Mouse (Mus musculus) c-Kit-positive CD71-positive TER-119-negative erythroid progenitor cells, embryonic 14.5 days (primary cell): Measurements from ENCODE around the gene Cenpo.

ENCODE experiments used
- DNase-seq: peaks from one replicate; pipeline ENCODE4 v3.0.0-alpha.2; 2013; ENCODE audit warnings: low read depth

Gene Cenpo

DNA sequence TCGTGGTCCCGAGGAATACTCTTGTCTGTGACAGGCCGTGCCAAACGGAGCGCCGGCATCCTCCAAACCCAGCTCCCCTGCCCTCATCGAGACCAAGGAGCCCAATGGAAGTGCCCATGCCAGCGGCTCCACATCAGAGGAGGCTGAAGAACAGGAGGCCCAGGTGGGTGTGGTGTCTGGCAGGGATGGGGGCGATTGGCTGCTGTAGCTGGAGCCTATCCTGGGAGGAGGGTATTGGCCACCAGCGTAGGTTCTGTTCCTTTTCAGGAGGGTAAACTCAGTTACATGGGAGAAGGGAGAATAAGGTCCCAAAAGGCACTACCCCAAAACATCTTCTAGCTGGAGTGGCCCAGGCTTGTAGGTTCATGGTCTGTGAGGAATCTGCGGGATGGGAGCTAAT is 34.8 kb downstream of the Cenpo start:
- DNase-seq: no peak

GRCm38 (mm10) chr12:4198702-4199101 is 35.4 kb downstream of the Cenpo start:
- no peak for DNase-seq

DNA sequence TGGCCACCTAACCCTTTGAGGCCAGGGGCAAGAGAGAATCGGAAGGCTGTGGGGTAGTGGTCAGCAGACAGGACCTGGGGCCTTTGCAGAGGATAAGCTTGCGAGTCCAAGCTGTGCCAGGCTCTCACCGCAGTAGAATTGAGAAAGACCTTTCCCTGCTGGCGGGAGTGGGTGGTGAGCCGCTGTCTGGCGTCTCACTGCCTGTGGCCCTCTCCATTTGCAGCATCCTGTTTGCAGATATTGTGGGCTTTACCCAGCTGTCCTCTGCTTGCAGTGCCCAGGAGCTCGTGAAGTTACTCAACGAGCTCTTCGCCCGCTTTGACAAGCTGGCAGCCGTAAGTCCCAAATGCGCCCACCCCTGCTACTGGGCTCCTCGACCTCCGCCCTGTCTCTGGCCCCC is 39.5 kb downstream of the Cenpo start:
- no peak for DNase-seq

- no peak for DNase-seq
Measured at GRCm38 (mm10) chr12:4193025-4193740, 40.9 kb downstream of the Cenpo start.

DNA sequence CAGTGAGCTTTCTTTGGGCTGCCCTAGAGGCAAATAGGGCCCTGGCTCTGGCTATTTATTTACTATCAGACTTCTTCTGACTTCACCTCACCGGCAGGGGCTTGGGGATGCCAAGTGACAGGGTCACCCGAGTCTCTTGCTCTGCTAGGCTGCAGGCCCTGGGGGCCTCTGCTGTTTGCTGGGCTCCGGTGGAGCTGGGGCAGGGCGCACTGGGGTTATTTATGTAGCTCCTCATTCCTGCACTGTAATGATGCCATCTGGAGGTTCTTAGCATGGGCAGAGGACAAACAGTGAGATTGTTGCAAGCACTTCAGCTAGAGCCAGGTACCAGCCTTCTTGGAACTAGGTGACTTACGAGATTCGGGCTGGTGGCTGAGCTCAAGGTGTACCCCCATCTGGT is 41.6 kb downstream of the Cenpo start:
- no peak for DNase-seq

GRCm38 (mm10) chr12:4189060-4189447 is 45.0 kb downstream of the Cenpo start:
- no peak for DNase-seq

DNA sequence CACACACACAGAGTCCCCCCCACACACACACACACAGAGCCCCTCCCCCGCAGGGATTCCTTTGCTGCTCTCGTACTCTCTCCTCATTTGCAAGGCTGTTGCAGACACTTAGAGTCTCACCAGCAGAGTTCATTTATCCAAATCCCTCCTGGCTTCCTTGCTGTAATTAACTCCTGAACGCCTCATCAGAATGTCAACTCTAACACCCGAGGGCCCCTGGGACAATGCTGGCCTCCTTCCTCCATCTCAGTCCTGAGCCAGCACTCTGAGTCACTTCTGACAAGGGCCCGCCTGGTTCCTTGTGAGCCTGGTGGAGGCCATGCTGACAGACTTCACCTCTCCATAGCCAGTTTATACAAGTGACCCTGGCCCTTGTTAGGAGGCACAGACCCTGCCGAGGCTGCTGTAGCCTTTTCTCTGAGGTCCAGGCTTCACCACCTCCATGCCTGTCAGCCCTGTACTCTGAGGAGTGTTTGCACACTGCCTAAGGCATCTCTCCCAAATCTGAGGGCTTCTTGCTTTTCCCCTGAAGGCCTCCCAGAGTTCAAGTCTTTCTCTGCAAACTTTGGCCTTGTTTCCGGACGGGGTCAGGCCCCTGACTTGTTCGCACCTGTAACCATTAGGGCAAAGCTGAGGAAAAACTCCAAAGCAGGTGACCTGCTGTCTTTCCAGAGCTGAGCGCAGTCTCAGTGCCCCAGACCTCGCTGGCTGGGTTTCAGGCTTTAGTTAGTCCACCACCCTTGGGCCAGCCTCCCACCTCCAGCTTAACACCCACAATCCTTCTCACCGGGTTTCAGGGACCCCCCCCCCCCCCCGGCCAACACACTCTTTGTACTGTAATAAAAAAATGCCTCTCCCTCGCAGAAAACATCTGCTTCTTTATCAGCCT is 45.7 kb downstream of the Cenpo start:
- DNase-seq: no peak

GRCm38 (mm10) chr12:4184648-4185047 is 49.4 kb downstream of the Cenpo start:
- DNase-seq: no peak

- DNase-seq: no peak
Measured at GRCm38 (mm10) chr12:4180507-4180906, 53.6 kb downstream of the Cenpo start.

- no peak for DNase-seq
Measured at GRCm38 (mm10) chr12:4179671-4180233, 54.3 kb downstream of the Cenpo start.

DNA sequence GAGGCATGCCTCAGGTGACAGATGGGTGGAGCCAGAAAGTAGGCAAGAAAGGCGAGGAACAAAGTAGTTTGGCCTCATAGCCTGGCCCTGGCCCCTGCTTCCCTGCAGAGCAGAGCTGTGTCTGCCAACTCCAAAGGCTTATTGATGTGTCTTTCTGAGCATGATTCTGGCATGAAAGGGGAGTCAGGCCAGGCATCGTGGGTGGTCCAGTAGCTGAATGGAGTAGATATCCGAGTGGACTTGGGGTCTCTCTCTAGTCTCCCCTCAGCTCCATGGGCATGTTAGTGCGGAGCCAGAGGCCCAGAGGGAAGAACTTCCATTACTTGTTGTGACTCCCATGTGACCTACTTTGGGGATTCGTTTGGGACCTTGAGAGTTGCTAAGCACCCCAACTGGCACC is 55.3 kb downstream of the Cenpo start:
- no peak for DNase-seq

DNA sequence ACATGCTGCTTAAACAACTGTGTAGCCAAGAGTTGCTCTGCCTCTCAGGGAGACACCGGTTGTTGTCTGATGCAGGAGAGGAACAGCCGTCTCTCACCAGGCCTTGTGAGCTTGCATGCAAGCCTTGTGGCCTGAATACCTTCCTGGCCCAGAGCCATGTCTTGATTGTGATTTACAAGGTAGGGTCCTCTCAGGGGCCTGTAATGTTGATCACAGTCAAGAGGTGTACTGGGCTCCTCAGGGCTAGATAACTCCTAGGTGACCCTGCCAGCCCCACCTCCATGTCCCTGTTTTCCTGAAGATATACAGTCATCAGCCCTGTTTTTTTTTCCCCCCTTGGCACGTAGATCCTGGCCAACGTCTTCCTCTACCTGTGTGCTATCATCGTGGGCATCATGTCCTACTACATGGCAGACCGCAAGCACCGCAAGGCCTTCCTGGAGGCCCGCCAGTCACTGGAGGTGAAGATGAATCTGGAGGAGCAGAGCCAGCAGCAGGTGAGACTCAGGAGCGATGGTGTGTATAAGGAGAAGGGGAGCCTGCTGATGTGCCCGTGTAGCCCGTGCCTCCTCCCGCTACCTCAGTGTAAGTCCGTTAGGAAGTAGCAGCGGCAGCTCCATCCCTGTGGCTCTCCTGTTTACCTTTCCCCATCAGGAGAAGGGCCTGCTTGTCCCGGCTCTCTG is 60.8 kb downstream of the Cenpo start:
- DNase-seq: no peak

DNA sequence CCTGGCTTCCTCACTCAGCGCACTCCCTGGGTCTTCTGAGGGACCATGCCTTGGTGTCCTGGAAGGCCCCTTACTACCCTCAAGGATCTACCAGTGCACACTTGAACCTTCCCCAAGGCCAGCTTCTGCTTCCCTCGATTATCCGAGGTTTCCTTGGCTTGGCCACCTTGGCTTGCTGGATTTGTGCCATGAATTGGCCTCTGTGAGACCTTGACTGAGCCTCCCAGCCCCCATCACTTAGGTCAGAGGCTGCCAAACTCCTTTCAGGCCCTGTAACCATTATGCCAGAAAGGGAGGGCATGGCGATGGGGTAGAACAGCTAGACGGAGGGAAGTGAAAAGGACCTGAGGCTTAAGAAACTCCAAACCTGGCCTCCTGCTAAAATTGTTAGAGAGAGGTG is 64.5 kb downstream of the Cenpo start:
- DNase-seq: no peak

GRCm38 (mm10) chr12:4169058-4169457 is 65.0 kb downstream of the Cenpo start:
- DNase-seq: no peak

DNA sequence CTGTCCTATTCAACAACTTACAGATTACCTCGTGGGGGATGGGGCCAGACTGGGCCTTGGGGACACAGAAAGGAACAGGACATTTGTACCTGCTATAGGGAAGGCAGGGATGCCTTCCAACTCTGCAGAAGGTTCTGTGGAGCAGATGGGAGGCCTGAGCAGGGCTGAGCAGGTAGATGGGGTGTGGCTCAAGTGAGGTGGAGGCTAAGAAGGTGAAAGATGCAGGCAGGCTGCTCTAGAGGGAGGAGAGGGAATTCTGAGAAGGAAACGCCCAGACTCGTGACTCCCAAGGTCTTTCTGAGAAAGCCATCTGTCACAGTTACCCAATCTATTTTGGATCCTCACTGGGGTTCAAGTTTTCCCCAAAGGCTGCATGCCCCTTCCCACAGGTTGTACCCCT is 67.1 kb downstream of the Cenpo start:
- no peak for DNase-seq

GRCm38 (mm10) chr12:4162886-4163285 is 71.2 kb downstream of the Cenpo start:
- no peak for DNase-seq

DNA sequence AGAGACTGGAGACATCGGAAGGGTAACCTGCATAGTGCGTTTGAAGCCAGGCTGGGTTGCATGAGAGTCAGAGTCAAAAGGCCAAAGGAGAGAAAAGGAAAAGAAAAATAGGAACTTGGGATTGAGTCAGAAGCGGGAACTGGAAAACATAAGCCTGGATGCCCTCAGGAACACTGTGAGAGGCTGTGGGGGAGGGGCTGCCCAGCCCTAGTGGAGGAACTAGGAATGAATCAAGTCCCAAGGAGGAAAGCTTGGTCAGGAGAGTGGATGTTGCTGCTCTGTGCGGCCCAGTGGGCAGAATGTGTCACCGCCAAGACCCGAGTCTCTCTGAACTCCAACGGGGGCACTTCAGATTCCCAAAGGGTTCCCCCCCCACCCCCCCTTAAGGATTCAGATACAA is 73.8 kb downstream of the Cenpo start:
- DNase-seq: no peak

- DNase-seq: no peak
Measured at GRCm38 (mm10) chr12:4158868-4159632, 75.0 kb downstream of the Cenpo start.

- DNase-seq: no peak
Measured at GRCm38 (mm10) chr12:4158179-4158578, 75.9 kb downstream of the Cenpo start.

DNA sequence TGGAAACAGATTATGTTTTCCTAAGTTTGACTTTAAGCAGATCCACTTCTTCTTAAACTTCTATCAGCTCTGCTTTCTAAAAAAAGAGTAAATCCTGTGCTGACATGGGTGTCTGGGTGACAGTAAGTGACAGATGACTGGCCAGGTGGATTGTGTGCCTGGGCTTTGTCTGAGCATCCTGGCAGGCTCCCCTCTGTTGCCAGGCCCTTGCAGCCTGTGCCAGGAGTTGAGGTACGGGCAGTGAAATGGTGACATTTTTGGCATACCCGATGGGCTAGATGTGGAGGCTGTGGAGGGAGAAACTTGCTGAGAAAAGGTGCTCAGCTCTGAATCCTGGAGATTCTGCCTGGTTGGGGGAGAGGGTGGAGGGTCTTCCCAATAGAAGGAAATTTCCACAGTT is 76.6 kb downstream of the Cenpo start:
- no peak for DNase-seq

GRCm38 (mm10) chr12:4151969-4152368 is 82.1 kb downstream of the Cenpo start:
- DNase-seq: no peak

GRCm38 (mm10) chr12:4150936-4151335 is 83.2 kb downstream of the Cenpo start:
- DNase-seq: no peak
